Mouse (Mus musculus) brain, embryonic 14.5 days (tissue): ENCODE measurements around the gene Pelo. TPM values are rescaled to one million over a fixed set of nuclear protein-coding genes. Genes with fewer than 3 reads are reported as not detected.

Source experiments
- DNase-seq: peaks from one replicate; pipeline ENCODE4 v3.0.0-alpha.2; 2011; ENCODE audit warnings: low read depth
- CTCF ChIP-seq: fragments of 200-500 bp; IDR thresholded peaks from 2 replicates; pipeline ENCODE4 v1.5.1; 2012; ENCODE audit warnings: inconsistent platforms, mild to moderate bottlenecking, moderate library complexity, borderline replicate concordance; ENCODE audit not compliant: insufficient read depth, insufficient read length; ENCODE audit errors: extremely low read depth
- POLR2A ChIP-seq: fragments of 200-500 bp; IDR thresholded peaks from 2 replicates; pipeline ENCODE4 v1.6.1; 2012; ENCODE audit warnings: mild to moderate bottlenecking, inconsistent platforms, borderline replicate concordance; ENCODE audit not compliant: poor library complexity, insufficient read depth, insufficient read length, severe bottlenecking; ENCODE audit errors: extremely low read depth
- polyA plus RNA-seq: library from polyadenylated mRNA; depleted of rRNA; stranded (reverse); fragments of >200 nt; gene quantifications from 2 replicates; pipeline ENCODE4 v1.2.3, GENCODE M21; 2012

Gene Pelo
- polyA plus RNA-seq, 1 experiment, result 30.2 TPM

- no peak for TF ChIP-seq POLR2A
- TF ChIP-seq CTCF, result no peak
These were observed 1.5 kb upstream of the Pelo start for GRCm38 (mm10) chr13:115091511-115091910.

GRCm38 (mm10) chr13:115090977-115091445 lies 1.0 kb upstream of the Pelo start:
- DNase-seq, result no peak
- TF ChIP-seq CTCF (no peak), POLR2A (no peak)

More at GRCm38 (mm10) chr13:115091511-115091910, 1.5 kb upstream of the Pelo start:
- no peak for DNase-seq

DNA sequence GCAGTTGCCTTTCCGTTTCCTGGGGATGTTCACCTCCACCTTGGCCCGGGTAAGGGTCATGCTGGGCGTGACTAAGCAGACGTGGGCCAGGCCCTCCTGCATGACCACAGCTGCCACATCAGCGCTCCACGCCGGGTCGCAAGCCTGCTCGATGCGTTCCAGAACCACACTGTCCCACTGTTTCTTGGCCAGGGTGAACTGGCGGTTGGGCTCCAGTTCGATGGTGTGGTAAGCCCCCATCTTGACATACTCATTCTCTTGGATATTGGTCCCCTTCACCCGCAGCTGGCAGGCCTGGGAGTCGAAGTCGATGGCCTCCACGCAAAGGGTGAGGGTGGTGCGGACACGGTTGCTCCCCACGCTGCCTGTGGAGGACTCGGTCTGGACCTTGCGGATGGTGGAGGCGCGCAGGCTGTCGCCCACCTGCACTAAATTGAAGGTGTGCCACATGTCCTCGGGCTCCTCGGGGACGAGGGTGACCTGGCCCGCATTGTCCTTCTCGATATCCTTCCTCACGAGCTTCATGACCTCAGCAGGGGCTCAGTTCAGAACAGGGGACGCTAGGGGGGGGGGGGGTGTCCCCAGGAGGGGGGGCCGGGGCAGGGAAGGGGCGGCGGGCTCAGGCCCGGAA lies 476 bp downstream of the Pelo start:
- TF ChIP-seq POLR2A (no peak), CTCF (no peak)
- peak; percentile 43 for DNase-seq

DNA sequence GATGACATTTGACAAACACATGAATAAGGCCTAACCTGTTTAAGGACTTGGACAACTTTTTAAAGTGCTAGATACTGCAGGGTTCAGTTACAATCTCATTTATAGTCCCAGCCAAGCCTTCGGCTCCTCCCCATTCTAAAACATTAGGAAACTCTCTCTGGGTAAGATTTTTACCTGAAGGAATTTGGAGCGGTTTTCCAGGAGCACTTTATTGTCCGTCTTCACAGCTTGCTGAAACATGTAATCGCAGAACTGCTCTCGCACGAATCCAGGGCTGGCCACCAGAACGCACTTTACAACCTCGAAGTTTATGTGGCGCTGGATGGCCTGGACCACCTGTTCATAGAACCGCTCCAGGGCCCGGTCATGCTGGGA lies 979 bp downstream of the Pelo start:
- no peak for DNase-seq
- no peak for TF ChIP-seq CTCF
- TF ChIP-seq POLR2A, result no peak

- TF ChIP-seq POLR2A, result no peak
- TF ChIP-seq CTCF, result no peak
- no peak for DNase-seq
These were observed 4.0 kb downstream of the Pelo start for GRCm38 (mm10) chr13:115085974-115086373.

- TF ChIP-seq POLR2A (no peak), CTCF (no peak)
- no peak for DNase-seq
These were observed 7.6 kb downstream of the Pelo start for GRCm38 (mm10) chr13:115082339-115082738.

GRCm38 (mm10) chr13:115079996-115080585 lies 9.9 kb downstream of the Pelo start:
- DNase-seq, result no peak

DNA sequence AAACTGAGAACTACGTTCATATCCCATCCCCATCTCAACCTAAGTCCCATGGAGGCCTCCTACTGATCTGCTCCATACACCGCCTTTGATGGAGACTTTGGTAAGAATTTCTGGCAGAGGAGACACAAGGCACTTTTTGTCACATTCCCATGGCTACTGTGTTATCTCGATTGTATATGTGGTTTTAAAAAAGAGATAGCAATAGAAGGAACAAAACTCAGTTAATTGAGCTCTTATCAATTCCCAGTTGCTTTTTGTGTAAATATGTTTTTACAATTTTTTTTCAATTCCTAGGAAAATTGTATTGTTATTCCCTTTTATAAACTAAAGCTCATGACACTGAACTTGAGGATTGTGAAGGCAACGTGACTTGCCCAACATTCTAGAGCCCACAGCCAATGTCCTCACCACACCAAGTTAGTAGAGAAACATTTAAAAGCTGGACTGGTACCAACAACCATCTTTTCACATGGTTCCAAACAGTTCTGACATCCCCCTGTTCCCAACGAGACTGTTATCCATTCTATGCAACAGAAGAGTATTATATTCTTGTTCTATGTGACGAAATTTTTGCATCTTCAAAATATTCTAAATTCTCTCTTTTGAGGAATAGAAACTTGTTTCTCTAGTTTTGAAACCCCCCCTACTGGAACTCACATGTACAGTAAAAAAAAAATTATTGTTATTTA lies 10.8 kb downstream of the Pelo start:
- TF ChIP-seq POLR2A (no peak), CTCF (no peak)
- DNase-seq, result no peak

More at GRCm38 (mm10) chr13:115079996-115080585, 9.9 kb downstream of the Pelo start:
- TF ChIP-seq POLR2A, result no peak
- no peak for TF ChIP-seq CTCF

- DNase-seq, result no peak
- TF ChIP-seq CTCF (no peak), POLR2A (no peak)
These were observed 12.4 kb downstream of the Pelo start for GRCm38 (mm10) chr13:115077346-115078134.

- no peak for TF ChIP-seq CTCF
- TF ChIP-seq POLR2A, result no peak
- no peak for DNase-seq
These were observed 17.6 kb downstream of the Pelo start for GRCm38 (mm10) chr13:115072386-115072785.

GRCm38 (mm10) chr13:115071431-115071830 lies 18.6 kb downstream of the Pelo start:
- no peak for DNase-seq
- TF ChIP-seq CTCF (no peak), POLR2A (no peak)
